Mouse (Mus musculus): Measurements from ENCODE around the gene Rrn3.

Gene Rrn3

DNA sequence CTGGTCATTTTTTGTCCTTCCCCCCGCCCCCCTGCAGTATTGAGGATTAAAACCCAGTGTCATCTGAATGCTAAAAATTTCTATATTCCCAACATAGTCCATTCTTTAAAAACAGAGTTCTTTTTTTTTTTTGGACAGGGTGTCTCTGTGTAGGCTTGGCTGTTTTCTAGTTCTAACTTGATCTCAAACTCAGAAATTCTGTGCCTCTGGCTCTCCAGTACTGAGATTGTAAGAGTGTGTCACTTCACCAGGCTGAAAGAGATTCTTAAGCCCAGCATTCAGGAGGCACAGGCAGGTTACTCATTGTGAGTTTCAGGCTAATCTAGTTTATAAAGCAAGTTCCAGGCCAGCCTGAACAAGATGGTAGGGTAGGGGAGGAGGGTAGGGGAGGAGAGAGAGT lies 66.2 kb downstream of the Rrn3 start:
- DNase-seq (ENCODE audit: extremely low read depth, low read depth) = no peak

DNA sequence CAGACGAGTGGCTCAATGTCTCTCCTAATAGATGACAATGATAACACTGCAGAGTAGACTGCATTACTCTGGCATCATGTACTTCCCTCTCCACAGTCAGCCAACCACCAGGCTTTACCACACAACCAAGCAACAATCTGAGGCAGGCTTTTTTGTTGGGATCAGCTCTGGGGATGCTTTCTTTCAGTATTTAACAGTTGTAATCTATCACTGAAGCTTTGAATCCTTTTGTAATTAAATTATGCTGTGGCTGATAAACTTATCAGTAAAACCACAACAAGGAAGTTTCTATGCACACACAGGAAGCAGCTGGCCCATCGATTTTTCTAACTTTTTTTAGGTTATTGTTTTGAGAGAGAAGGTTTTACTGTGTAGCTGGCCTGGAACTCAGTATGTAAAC lies 67.8 kb downstream of the Rrn3 start:
- DNase-seq (ENCODE audit: extremely low read depth, low read depth) = peak; percentile 42

DNA sequence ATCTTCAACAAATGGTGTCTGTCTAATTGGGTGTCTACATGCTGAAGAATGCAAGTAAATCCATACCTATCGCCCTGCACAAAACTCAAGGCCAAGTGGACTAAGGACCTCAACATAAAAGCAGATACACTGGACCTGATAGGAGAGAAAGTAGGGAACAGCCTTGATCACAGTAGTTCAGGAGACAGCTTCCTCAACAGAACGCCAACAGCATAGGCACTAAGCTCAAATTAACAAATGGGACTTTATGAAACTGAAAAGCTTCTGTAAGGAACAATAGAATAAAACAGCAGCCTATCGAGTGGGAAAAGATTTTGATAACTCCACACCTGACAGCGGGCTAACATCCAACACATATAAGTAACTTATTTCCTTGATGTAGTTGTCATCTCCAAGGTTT lies 70.9 kb downstream of the Rrn3 start:
- no peak for DNase-seq (ENCODE audit: extremely low read depth, low read depth)

DNA sequence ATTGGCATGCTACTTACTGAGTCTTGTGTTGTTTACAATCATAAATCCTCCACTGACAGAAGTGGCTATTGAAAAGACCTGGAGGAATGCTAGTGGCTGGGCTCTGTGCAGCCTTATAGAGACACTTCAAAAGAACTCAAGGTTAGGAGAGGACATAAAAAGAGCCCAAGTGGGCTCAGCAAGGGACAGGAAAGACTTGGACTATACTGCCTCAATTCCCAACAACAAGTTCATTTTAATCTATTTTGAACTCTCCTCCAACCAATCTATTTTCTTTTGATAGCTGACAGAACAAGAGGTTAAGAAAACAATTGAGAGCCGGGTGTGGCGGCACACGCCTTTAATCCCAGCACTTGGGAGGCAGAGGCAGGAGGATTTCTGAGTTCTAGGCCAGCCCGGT lies 73.4 kb downstream of the Rrn3 start:
- no peak for DNase-seq (ENCODE audit: extremely low read depth, low read depth)
